Mouse (Mus musculus) heart, postnatal 14 days (tissue): ENCODE measurements around the gene Ass1. TPM values are rescaled to one million over a fixed set of nuclear protein-coding genes. Genes with fewer than 3 reads are reported as not detected.

Experiments used
- DNase-seq, 2 experiments: peaks; one replicate each; pipeline ENCODE4 v3.0.0; 2021 to 2022
- intact Hi-C: fragments of 180-260 bp; cut with DNase I; formaldehyde crosslinking; loops from one replicate; pipeline ENCODE4 v1.15.1; 2025
- total RNA-seq, 2 experiments: library from RNA; stranded (reverse); gene quantifications; 2 replicates each; pipeline ENCODE4 v1.2.3; 2021

The Ass1 gene
- total RNA-seq, 2 experiments from 2014 or later, result 3.1 to 3.7 TPM

DNA sequence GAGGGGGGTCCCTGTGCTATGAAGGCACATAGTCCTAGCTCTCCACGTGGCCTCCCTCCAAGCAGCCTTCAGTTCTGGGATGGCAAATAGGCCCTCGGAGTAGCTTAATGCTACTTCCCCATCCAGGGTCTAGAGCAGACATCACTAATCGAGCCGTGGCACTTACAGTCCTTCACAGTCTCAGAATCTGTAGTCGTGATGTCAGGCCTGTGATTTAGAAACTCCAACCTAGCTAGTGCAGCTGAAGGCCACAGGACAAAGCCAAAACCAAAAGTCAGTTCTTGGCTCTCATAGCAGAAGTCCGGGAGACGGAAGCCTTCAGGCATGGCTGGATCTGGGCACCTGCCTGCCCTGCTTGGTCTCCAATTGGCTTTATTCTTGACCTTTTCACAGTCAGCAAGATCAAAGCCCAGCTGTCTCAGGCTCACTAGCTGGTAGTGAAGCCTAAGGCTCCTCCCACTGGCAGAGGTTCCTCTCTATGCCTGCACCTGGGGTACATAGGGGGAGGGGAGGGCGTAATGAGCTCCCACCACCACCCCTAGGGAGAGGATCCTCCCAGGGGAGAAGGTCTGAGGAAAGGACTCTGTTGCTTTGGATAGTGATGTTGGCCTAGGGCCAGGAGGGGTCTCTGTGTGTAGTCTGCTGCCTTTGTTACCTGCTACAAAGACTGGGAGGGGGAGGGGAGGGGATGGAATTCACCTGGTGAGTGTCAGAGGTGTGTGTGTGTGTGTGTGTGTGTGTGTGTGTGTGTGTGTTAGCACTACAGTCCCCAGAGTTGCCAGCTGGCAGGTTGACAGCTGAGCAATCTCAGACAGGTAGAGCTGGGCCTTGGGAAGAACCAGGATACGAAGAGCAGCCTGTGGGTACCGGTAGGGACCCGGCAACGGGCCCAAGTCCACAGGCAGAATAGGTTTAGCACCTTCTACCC is 7.5 kb downstream of the Ass1 start:
- intact Hi-C loops, result no loop called here
- DNase-seq, result no peak

DNA sequence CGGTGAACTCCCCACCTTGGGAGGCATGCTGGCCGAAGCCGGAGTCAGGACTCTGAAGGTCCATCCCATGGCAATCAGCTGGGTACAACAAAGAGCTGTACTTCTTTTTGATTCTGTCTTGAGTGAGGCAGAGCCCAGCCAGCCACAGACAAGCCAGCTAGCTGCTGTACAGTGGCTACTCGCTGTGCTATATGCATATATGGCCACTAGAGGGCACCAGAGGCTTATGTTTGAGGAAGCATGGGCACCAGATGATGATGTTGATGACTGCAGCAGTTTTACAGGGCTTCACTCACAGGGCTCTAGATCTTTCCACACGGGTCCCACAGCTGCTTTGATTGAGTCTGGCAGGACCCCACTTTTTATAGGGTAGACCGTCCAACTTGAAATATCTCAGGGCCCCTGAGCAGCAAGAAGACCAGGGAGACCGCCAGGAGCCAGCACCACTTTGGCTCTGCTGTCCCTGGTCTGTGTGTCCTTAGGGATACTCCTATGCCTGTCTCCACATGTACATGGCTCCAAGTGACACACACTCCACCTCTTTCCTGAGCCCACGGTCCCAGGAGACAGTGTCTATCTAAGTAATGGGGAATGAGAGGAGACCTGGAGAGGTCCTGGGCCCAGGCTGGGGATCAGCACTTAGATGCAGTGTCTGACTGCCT is 13.0 kb downstream of the Ass1 start:
- intact Hi-C loops, result loop anchor here (1.0 to 10.0 kb wide), 3 partner anchors 172 to 432 kb away; no protein-coding TSS in a partner anchor
- peak; percentile 81 to 92 for DNase-seq

DNA sequence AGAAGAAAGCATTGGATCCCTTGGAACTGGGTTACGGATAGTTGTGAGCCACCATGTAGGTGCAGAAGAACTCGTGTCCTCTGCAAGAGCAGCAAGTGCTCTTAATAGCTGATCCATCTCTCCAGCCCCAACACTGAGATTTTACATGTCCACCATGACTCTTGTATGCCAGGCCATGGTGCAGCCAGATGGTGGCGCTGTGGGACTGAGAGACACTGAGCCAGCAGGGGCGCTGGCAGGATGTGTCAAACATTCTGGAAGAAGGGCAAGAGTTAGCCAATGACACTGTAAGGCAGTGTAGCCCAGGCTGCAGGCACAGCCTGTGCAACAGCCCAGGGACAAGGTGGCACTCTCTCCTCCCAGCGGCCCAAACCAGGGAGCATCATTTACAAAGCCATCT is 14.2 kb downstream of the Ass1 start:
- peak; percentile 69 to 81 for DNase-seq

DNA sequence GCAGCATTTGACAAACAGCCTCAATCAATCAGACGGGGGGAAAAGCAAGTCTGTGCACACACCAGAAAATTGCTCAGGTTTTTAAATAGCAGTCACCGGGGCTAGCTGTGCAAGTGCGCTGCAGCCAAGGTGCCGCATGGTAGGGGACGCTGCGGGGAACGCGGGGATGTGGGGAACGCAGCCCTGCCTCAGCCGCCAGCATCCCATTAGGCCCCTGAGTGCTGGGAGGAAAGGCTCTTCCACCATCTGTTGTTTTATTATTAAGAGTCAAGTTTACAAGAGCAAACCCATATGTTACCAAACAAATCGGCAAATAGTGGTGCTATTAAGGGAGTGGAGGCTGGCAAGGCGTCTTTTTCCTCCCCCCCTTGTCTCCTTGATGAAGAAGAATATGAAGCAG is 19.2 kb downstream of the Ass1 start:
- intact Hi-C loops, result loop anchor here (10.0 kb wide), 1 partner anchor 306 kb away; no protein-coding TSS in a partner anchor
- no peak for DNase-seq

More for the DNA sequence above, 14.2 kb downstream of the Ass1 start:
- intact Hi-C loops, result loop anchor here (10.0 kb wide), 1 partner anchor 311 kb away; no protein-coding TSS in a partner anchor

DNA sequence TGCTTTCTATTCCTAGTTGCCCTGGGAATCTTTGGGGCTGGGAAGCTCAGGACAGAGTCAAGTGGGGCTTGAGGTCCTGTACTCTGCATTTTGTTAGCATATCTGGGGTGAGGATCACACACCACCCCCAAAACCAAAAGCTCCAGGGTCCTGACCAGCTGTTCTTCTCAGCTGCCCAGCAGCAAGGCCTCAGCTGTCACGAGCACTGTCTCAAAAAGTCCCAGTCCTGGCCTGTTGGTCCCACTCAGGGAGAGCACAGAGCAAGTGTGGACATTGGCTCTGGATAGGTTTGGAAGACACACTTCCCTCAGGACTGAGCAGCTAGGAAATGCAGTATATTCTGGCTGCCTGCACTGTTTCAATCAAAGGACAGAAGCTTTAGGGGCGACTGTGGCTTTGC is 20.5 kb downstream of the Ass1 start:
- intact Hi-C loops, result no loop called here
- DNase-seq, result no peak

DNA sequence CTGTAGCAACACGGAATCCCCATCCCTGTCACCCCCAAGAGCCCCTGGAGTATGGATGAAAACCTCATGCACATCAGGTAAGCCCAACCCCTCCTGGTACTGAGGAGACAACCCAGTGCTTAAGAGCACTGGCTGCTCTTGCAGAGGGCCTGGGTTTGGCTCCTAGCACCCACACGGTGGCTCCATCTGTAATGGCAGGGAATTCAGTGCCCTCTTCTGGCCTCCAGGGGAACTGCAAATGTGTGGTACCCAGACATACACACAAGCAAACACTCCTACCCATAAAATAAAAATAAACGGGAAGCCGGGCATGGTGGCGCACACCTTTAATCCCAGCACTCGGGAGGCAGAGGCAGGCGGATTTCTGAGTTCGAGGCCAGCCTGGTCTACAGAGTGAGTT is 22.3 kb downstream of the Ass1 start:
- intact Hi-C loops, result no loop called here
- no peak for DNase-seq

DNA sequence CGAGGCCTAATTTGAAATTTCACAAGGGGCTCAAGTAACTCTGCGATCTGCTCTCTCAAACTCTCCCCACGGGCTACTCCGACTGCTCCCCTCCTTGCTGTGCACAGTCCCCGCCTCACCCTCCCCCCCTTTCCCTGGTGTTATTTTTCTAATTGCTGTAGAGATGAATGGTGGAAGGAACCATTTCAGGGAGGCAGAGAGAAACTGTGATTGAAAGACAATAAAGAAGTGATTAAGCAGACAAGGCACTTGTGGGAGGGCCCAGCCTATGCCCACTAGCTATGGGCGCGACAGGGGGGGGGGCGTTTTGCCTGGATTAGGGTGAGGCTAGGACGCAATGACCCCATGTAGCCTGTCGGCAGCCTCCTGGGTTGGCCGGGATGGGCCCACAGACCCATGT is 23.2 kb downstream of the Ass1 start:
- intact Hi-C loops, result no loop called here
- no peak for DNase-seq

DNA sequence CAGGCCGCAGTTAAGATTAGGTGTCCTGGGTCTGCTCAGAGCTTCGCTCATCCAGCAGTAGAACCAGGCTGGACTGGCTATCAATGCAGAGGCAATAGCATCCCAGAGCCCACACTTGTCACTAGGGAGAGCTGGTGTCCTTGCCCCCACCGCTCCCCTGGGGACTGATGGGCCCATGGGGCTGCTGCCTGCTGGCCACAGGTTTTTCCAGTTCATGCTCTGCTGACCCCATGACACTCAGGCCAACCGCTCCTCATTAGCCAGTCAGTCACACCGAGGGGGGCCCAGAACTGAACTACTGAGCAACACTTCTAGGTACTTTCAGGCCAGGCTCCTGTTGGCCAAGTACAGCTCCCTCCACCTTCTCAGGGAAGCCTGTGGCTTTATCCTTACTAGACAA is 24.3 kb downstream of the Ass1 start:
- DNase-seq, result no peak
- intact Hi-C loops, result no loop called here

DNA sequence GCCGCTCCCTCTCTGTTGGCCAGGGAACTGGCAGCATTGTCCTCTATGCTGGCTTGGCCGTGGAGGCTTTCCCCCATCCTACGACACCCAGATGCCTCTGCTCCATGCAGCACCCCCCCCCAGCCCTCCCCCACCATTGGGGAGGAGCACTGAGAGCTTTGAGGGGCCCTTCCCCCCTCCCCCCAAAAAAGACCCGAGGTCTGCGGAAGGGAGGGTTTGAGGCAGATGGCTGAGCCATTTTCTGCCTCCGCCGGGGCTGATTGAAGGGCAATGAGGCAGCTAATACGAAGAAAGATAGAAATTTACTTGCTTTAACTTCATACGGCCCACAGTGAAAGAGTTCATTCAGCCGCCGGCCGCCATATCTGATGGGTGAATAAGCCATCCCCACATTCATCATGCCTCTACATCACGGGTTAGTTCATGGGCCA is 25.1 kb downstream of the Ass1 start:
- intact Hi-C loops, result no loop called here
- no peak for DNase-seq

DNA sequence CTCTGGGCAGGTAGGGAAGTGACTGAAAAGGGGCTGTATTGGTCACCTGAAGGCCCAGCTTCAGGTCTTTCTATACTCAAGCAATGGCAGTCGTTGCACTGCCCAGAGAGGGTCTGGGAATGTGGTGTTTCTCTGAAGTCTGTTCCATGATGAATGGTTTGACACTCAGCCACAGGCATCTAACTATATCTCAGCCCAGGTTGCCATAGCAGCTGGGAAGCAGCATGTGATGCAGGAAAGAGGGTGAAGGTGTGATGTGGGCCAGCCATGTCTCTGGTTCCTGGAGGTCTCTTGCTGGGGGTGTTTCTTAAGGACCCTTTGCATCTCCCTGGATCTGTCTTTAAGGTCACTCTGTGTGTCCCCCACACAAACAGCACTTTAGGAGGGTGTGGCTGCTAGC is 26.1 kb downstream of the Ass1 start:
- intact Hi-C loops, result no loop called here
- DNase-seq, result no peak

DNA sequence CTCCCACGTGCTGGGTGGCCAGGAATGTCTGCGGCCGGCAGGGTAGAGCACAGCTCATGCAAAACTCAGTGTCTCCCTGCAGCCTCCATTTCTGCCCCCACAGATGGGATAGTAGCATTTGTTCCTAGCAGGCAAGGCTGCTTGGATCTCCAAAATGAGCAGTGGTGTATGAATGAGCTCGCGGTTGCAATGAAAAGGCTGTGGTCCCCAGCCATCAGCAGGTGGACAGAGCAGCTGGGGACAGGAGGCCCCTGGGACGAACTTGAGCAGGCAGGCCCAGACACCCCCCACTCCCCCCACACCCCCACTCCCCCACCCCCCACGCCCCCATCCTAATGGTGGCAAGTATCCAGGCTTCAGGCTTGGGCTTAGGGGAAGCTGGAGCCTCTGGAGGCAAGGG is 27.1 kb downstream of the Ass1 start:
- DNase-seq, result no peak
- intact Hi-C loops, result no loop called here

DNA sequence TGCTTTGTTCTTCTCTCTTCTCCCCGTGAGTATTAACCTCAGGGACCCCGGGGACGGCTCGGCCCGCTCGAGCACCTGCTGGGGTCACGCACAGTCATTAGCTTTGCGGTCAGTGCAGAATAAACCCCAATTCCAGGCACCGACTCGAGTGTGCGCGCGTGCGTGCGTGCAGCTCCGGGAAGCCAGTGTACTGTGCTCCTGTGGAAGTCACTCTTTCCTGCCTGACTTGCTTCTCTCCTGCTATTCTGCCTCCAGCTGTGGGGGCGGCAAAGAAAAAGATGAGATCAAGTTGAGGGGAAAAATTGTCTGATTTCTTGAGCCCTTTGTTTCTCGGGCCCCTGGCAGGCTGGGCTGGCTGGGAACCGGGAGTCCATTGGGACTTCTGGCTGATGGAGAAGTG is 27.6 kb downstream of the Ass1 start:
- intact Hi-C loops, result no loop called here
- no peak for DNase-seq

DNA sequence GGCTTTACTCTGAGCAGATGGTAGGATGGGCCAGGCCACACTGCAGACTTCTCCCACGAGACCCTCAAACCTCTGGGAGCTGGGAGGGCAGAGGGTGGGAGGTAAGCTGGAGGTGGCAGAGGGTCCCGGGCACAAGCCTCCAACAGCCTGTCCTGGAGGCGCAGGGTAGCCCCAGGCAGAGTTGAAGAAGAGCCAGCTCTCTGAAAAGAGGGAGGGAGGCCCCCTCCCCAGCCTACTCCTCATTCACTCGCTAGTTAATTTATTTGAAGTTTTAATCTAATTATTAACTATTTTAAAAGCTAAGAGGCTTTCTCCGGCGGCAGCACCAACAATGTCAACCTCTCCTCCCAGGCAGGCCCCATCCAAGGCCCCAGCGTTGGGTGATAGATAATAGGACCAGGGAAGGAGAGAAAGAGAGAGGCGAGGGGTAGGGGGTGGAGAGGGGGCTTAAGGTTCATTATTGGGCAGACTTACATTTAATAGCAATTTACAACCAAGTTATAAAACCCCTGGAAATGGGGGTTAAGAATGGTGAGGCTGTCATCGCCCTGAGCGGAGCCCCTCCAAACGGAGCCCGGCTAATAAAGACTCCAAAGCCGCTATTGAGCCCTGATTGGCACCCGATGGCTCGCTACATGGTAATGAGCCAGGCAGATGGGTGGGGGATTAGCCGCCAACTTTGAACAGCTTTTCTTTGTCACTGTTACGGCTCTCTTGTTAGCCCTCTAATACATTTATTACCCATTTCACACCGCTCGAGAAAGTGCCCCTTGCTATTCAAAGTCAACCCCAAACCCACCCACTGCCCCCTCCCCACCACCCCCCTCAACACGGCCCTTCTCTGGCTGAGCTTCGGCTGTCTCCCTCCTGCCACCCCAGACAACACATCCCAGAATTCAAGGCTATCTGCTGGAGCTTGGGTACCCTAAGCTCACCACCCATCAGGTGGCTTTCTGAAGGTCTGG is 29.6 kb downstream of the Ass1 start:
- intact Hi-C loops, result no loop called here

DNA sequence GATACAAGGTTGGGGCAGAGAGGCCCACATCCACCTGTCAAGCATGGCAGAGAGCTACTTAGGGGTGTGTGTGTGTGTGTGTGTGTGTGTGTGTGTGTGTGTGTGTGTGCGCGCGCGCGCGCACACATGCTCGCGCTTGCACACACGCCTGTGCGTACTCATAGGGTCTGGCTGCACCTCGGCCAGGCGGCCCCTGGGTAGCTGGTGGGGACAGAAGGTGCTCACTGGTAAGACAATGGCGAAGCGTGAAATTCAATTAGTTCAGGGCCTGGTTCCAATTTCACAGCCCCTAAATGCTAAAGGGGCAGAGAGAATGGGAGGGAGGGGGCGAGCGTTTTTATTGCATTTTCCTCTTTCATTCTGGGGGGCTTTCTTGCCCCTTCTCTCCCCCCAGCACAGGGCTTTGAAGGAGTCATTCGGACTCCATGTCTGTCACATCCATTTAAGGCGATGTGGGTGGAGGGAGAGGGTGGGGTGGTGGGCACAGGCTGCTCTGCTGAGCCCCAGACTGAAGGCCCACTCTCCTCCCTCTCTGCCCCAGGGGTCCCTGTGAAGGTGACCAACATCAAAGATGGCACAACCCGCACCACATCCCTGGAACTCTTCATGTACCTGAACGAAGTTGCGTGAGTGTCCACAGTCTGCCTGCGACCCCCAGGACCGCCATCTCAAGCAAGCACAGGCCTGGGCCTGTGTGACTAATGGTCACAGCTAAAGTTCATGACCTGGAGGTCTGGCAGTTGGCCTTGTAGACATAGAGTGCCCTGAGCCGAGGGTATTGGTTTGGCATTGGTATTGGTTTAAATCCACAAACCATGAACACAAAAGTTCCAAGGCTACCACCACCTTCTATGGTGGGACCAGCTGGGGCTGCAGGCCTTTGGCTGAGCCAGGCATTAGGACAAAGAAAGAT is 30.5 kb downstream of the Ass1 start:
- DNase-seq, result no peak
- intact Hi-C loops, result no loop called here

More for the DNA sequence above, 29.6 kb downstream of the Ass1 start:
- DNase-seq, result no peak

DNA sequence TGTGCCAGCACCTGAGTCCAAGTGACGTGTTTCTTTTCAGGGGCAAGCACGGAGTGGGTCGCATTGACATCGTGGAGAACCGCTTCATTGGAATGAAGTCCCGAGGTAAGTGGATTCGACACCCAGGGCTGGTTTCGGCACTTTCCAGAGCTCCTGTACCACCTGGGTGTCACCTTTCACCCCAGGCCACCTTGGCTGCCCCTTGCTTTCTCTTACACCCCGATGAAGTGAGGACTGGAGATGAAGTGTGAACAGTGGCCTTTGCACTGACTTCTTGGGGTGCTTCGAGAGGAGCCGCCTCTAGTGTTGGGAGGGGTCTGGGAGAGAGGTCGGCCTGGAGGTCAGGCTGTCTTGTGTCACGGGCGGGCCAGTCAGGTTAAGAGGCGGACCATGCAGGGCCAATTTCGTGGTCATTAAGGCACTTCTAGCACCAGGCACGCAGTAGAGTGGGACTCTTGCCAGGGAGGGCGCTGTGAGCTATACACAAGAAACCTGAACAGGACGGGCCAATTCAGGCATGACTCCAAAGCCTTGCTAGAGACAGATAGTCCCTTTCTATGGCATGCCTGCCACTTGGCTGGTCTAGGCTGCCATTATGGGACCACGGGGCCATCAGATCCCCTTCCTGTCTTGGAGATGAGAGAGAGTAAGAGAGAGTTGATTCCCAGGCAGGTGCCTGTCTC is 31.6 kb downstream of the Ass1 start:
- no peak for DNase-seq
- intact Hi-C loops, result no loop called here

DNA sequence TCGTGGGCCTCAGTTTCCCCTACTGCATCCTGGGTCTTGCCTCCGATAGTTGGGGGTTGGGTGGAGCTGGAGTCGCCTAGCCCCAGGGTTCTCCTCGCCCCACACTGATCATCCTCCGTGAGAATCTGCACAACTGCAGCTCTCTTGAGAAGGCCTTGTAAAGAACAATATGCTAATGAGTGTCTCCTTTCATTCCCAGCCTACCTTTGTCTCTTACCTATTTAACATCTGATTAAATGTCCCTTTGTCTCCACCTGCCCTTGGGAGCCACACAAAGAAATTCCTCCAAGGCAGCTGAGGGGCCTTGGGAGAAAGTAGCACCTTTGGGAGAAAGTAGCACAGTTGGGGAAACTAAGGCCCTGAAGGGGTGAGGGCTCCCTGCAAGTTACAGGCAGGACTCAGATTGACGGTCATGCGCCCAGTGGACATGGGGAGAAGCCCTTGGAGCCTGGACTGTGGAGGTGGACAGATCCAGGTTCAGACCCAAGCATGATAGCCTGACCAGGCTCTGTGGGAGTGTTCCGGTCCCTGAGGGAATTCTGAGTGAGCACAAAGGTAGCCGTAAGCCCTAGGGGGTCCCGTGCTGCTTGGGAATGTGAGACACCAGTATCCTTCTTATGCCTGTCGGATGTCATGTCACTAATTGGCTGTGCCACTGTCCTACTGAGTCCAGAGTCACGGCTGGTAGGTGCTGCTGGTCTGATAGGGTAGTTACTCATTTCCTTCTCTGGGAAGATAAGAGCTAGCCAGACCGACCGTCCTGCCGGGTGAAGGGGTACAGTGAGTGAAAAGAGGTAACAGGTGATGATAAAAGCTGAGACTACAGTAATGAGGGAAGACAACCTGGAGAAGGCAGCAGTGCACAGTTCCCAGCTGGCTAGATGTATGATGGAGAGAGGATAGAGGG is 32.9 kb downstream of the Ass1 start:
- no peak for DNase-seq
- intact Hi-C loops, result no loop called here

DNA sequence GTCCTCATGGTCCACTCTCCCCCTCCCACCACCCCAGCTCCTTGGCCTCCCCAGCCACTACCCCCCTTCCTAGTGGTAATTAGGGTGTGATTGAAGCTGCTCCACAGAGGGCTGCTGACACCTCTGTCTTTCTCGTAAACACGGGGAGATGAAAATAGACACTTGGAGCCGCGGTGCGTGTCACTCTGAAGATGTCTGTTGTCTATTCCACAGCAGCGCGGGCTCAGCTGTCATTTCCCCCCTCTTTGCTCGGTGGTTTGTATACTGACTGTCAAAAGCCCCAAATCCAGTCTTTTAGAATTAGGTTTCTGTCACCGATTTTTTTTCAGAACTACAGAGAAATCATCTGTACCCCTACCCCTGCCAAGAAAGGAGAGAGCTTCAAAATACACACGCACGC is 35.5 kb downstream of the Ass1 start:
- DNase-seq, result no peak
- intact Hi-C loops, result no loop called here

DNA sequence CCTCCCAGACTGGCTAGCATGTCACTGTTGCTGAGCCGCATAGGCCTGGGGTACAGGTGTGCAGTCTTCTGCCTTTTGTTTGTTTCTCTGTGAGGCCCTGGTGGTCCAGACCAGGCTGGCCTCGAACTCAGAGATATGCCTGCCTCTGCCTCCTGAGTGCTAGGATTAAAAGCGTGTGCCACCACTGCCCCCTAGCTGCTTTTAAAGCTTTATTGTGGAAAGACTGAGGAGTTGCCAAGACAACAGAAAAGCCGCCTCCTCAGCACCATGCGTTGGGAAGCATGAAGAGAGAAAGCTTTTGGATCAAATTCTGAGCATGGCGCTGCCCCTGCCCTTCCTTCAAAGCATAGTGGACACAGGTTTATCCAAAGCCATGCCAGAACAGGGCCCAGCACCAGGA is 38.8 kb downstream of the Ass1 start:
- intact Hi-C loops, result no loop called here
- DNase-seq, result no peak
